Mouse (Mus musculus): ENCODE data around the gene Ttc30b.
"Not testable (repeated sequence)": the region's sequence is repeated elsewhere in the genome, so short reads cannot be mapped to it uniquely, and the experiment has no call there.

Gene Ttc30b

GRCm38 (mm10) chr2:75938117-75939063 is at the start of gene Ttc30b:
Gene Ttc30b (minus strand): TSS chr2:75938585.
- peak; percentile 82 to 96 for DNase-seq (ENCODE audit: inconsistent age in 2 of 2, low spot score in 1 of 2)

GRCm38 (mm10) chr2:75987739-75988138 is 49.4 kb upstream of the Ttc30b start:
- DNase-seq (ENCODE audit: inconsistent age in 2 of 2, low spot score in 1 of 2): no peak

- peak; percentile 51 to 82 for DNase-seq (ENCODE audit: inconsistent age in 2 of 2, low spot score in 1 of 2)
Measured at GRCm38 (mm10) chr2:75985124-75985523, 46.7 kb upstream of the Ttc30b start.

GRCm38 (mm10) chr2:75983847-75984246 is 45.5 kb upstream of the Ttc30b start:
- DNase-seq (ENCODE audit: inconsistent age in 2 of 2, low spot score in 1 of 2): no peak

GRCm38 (mm10) chr2:75983091-75983490 is 44.7 kb upstream of the Ttc30b start:
- DNase-seq (ENCODE audit: inconsistent age in 2 of 2, low spot score in 1 of 2): no peak

GRCm38 (mm10) chr2:75982626-75983025 is 44.2 kb upstream of the Ttc30b start:
- no peak for DNase-seq (ENCODE audit: inconsistent age in 2 of 2, low spot score in 1 of 2)

GRCm38 (mm10) chr2:75981440-75982081 is 43.2 kb upstream of the Ttc30b start, which contains the start of gene Ttc30a1:
Gene Ttc30a1 (minus strand): TSS chr2:75981967.
- peak; percentile 81 to 96 for DNase-seq (ENCODE audit: inconsistent age in 2 of 2, low spot score in 1 of 2)

GRCm38 (mm10) chr2:75980933-75981439 is 42.6 kb upstream of the Ttc30b start:
- not testable (repeated sequence) for DNase-seq (ENCODE audit: inconsistent age in 2 of 2, low spot score in 1 of 2)

- DNase-seq (ENCODE audit: inconsistent age in 2 of 2, low spot score in 1 of 2): peak; percentile 30 to 62
Measured at GRCm38 (mm10) chr2:75977752-75978368, 39.5 kb upstream of the Ttc30b start, which contains the start of gene Ttc30a2. Gene Ttc30a2 (minus strand): TSS chr2:75978170.

GRCm38 (mm10) chr2:75976070-75976469 is 37.7 kb upstream of the Ttc30b start:
- not testable (repeated sequence) for DNase-seq (ENCODE audit: inconsistent age in 2 of 2, low spot score in 1 of 2)

- DNase-seq (ENCODE audit: inconsistent age in 2 of 2, low spot score in 1 of 2): no peak
Measured at GRCm38 (mm10) chr2:75974131-75974530, 35.7 kb upstream of the Ttc30b start.

GRCm38 (mm10) chr2:75964972-75965371 is 26.6 kb upstream of the Ttc30b start:
- peak; percentile 78 to 94 for DNase-seq (ENCODE audit: inconsistent age in 2 of 2, low spot score in 1 of 2)

GRCm38 (mm10) chr2:75964512-75964911 is 26.1 kb upstream of the Ttc30b start:
- peak; percentile 88 to 94 for DNase-seq (ENCODE audit: inconsistent age in 2 of 2, low spot score in 1 of 2)

- peak; percentile 46 to 75 for DNase-seq (ENCODE audit: inconsistent age in 2 of 2, low spot score in 1 of 2)
Measured at GRCm38 (mm10) chr2:75964051-75964450, 25.7 kb upstream of the Ttc30b start.

GRCm38 (mm10) chr2:75963211-75963840 is 24.9 kb upstream of the Ttc30b start:
- peak; percentile 23 to 59 for DNase-seq (ENCODE audit: inconsistent age in 2 of 2, low spot score in 1 of 2)

GRCm38 (mm10) chr2:75960366-75961330 is 22.3 kb upstream of the Ttc30b start:
- DNase-seq (ENCODE audit: inconsistent age in 2 of 2, low spot score in 1 of 2): peak; percentile 90 to 96

GRCm38 (mm10) chr2:75959850-75960365 is 21.5 kb upstream of the Ttc30b start:
- peak; percentile 43 to 79 for DNase-seq (ENCODE audit: inconsistent age in 2 of 2, low spot score in 1 of 2)

GRCm38 (mm10) chr2:75959183-75959849 is 20.9 kb upstream of the Ttc30b start:
- DNase-seq (ENCODE audit: inconsistent age in 2 of 2, low spot score in 1 of 2): peak; percentile 52 to 85

- DNase-seq (ENCODE audit: inconsistent age in 2 of 2, low spot score in 1 of 2): no peak
Measured at GRCm38 (mm10) chr2:75955709-75956108, 17.3 kb upstream of the Ttc30b start.

Data from adrenal gland, adult (tissue).